Mouse (Mus musculus) cerebellum, postnatal 10 days (tissue): Measurements from ENCODE around the gene Apba1.

Experiments used
- DNase-seq, 2 experiments: peaks; one replicate each; pipeline ENCODE4 v3.0.0; 2021; ENCODE audit warnings: mixed read lengths in 2 of 2

Gene Apba1

DNA sequence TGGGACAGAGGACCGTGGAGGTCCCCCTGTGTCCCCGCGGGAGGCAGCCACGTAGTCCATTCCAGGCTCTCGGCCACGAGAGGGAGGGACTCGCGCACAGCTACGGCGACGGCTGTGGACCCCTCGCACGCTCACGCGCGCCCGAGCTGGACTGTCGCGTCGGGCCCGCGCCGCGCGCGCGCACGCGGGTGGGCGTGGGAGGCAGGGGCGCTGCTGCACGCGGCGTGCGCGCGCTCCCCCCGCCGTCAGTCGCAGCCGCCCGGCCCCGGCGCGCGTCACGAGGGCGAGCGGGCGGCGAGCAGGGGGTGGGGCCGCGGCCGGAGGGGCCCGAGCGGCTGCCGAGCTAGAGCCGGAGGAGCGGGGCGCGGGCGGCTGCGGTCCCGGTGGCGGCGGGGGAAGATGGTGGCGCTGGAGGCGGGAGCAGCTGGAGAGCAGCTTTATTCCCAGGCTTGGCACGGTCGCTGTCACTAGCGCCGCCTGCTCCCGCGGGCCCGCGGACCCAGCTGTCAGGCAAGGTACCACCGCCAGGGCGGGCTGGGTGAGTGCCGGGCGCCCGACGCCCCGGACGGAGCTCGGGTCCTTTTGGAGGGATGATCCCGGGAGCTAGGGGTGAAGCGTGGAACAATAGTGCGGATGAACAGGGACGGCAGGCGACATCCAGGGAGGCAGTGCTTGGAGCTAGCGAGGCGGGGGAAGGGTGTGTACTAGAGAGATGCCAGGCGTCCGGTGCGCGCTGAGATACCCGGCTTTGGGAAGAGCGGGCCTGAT is at the start of gene Apba1:
Gene Apba1, plus strand, starts transcription at position 334 of the 768 bp plus-strand sequence.
- peak; percentile 93 to 95 for DNase-seq

DNA sequence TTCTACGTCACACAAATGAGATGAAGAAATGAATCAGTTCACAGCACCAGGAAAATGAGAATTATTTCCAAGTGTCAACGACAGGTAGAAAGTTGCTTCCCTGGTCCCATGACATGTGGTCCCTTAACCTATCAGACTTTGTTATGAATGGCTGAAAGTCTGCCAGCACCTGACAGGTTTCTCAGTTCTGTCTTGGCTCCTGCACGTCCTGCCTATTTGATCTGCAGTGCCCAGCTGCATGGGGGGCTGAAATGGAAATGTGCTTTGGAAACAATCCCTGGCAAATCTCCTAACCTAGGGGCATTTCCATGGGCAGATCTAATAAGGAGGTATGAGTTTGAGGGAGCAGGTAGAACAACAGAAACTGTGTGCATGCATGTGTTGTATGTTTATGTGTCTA is 12.2 kb upstream of the Apba1 start:
- DNase-seq = peak; percentile 66 to 75

DNA sequence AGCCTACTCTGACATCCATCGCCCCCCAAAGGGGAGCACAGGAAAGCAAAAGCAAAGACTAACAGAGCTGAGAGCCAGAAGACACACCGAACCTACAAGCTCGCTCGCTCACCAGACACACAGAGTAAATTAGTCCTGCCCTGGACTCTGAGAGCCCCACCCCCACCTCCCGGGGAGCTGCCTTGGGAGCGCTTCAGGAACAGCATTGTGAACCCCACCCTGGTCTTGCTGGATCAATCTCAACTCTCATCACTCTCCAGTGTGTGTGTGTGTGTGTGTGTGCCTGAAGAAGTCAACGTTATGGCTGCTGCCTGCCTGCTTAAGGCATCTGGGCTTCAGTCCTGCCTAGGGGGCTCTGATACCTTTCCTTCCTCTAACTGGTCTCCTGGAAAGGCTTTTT is 1.7 kb upstream of the Apba1 start:
- DNase-seq = peak; percentile 39 to 45

DNA sequence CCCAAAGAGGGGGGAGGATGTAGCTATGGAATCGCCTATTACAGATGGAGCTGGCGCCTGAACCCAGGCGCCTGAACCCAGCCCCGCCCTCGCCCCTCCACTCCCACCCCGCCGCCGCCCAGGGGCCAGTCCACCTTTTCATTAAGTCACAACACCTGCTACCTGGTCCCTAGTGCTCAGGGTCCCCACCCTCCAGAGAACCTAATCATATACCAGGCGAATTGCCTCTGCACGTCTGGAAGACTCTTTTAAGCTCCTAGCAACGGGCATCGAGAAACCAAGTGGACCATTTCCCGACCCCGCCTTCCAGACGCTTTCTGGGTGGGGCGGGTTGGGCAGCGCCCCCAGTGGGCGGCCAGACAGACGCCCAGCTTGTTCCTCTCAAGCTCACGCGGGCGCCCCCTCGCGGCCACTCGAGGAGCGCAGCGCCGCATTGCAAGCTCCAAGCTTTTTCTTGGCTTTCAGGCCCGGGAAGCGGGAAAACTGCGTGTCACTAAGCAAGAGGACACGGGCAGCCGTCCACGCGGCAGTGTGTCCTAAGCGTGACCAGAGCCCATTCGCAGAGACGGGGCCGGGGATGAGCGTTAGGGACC is 630 bp upstream of the Apba1 start:
- DNase-seq = peak; percentile 99 to 100

DNA sequence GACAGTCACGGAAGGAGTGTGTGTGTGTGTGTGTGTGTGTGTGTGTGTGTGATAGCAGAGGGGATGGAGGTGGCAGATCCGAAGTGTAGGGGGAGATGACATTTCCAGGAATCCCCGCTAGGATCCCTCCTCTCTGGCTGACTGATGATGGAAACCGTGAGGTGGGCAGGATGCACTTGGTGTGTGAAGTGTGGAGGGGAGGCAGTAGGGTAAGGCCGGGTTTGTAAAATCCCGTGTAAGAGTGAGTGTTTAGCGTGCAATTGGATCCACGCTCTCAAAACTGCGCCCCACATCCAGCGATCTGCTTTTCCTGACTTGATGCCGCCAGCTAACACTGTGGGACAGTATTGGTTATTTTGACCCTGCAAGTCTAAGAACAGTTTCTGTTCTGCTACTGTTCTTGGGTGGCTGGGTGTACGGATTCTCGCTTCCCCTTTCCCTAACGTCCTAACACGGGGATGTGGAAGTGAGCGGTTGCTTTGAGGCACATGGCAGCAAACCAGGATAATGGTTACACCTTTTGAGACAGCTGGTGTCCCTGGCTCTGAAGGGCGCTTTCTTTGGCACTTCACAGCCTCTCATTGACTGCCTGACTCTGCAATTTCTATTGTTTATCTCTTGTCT is 747 bp downstream of the Apba1 start:
- peak; percentile 74 to 80 for DNase-seq

DNA sequence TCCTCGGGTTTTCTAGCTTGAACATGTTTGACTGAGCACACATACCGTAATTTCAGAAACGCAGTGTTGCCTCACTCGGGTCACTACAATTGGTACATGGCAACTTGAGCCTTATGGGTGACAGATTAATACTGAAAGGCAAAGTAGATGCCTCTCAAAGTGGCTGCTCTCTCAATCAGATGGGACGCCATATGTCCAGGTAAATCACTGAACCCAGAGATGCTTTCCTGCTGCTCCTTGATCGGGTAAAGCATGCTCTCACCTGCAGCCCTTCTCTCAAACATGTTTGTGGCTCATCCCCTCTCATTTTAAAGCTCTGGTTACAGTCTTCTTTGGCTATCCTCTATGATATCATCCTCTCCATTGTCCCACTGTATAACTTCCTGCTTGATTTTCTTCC is 4.7 kb downstream of the Apba1 start:
- DNase-seq = peak in 1 of 2 experiments; percentile 29

DNA sequence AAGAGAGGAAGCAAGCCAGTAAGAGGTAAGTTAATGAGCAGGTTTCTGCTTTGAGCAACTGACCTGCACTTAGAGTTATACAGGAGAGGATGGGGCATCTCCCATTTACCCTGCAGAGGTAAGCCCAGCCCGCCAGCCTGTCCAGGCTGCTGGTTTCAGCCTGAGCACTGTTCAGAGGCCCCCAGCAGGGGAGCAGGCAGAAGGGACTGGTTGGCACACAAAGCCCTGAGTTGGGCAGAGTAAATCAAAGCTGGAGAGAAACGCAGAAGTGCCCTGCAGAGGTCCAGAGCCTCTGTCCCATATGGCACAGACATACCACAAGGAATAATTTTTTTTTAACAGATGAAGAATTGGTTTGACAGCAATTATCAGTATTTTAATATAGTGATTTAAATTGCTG is 5.4 kb downstream of the Apba1 start:
- DNase-seq = peak; percentile 87 to 93

DNA sequence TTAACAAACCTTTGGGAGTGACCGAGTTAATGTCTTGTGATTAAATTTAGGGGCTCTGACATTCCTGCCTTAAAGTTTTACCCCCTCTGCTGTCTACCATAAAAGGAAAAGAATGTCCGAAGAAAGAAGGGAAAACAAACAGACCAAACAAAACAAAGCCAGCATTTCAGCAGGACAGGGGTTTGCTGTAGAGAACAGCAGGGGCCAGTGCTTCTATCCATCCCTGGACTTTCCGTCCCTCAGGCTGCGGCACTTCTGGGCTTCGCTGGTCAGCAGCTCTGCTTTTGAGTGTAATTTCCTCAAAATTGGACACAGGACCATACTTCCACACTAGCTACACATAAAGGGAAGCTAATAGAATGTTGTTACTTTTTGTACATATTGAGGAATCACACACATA is 10.2 kb downstream of the Apba1 start:
- DNase-seq = no peak

DNA sequence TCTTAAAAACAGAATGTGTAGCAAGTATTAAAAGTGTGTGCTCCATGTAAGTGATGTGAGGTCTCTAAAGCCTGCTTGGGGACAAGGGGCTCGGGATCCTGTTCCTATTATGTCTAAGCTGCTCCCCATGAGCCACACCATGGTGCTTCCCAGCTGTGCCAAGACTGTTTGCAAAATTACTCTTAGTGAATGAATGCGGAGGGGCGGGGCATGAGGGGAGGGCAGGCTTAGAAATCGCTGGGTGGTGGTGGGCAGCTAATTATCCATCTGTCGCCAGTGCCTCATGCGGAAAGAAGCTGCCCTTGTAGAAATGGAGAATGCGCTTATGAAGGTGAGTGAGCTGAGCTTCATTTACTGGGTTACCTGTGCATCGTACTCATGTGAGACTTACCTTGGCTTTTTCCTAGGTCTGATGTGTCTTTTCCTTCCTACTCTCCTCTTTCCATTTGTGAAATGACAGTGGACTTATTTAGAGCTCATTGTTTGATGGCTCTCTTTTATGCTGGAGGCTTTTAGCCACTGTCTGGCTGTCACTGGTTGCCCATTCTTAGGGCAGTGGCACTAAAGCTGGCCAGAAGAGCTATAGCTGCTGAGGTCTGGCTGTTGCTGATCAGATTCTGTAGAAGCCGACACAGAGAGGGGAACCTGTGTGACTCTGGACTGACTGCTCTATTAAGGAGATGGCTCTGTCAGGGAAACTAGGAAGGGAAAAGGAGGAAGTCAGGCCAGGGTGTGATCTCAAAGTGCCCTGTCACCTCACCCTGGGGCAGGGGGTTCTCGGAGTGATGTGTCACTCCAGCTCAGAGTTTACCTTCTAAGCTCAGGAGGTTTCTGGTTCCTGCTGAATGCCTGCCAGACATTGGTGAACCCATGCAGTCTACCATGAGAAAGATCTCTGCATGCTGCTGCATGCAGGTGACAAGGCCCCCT is 12.1 kb downstream of the Apba1 start:
- peak; percentile 76 to 83 for DNase-seq

DNA sequence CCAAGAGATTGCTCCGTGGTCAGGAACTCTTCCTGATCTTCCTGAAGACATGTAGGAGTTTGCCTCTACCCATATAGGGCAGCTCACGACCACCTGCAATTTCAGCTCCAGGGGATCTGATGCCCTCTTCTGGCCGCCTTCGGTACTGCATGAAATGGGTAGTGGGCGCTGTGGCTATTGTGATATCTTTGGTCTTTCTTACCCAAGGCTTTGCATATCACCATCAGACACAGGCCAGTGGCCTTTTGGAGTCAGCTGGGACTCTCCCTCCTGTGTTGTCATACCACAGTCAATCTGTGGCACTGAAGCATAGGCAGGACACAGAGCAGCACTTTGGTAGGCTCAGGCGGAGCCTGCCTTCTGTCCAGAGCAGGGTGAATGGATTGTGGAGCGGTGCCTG is 13.3 kb downstream of the Apba1 start:
- DNase-seq = peak; percentile 43 to 53

DNA sequence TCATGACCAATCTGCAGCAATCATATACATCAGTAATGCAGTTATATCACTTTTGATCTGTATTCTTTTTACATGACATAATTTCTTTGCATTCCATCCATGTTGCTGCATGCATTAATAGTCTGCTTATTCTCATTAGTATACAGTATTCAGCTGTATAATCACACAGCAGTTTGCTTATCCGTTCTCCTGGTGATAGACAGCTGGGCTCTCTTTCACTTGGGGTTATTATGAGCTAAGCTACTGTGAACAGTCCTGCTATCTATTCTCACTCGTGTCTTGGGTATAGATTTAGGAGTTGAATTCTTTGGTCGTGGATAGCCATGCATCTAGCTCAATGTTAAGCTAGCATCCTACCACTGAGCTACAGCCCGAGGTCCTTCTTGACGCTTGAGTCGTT is 16.7 kb downstream of the Apba1 start:
- no peak for DNase-seq

DNA sequence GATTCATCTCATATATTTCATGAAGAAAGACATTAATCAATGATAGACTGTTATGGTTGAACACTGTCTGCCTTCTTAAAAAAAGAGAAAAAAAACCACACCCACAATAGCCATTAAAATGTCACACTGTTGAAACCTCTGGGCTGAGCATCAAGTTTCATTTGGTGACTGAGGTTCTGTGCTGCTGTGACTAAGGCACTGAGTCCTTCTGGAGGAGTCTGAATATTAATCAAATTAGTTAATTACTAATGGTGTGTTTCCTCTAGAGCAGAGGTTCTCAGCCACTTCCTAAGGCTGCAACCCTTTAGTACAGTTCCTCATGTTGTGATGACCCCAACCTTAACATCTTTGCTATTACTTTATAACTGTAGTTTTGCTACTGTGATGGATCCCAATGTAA is 20.4 kb downstream of the Apba1 start:
- DNase-seq = no peak

DNA sequence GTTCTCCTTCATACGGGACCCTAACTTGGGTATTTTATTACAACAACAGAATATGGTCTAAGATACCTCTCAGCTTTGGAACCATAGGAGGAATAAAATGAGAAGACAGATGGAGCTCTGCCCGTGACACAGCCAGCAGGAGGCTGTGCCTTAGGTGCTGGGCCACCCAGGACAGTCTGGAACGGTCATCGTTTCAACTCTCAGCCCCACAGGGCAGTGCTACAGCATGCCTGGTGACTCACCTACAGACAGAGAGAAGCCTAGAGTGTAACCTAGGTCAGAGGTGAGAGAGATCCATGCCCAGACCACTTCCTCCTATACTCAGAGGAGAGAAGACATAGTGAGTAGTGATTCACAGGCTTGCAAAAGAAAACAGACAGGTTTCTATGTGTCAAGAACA is 21.4 kb downstream of the Apba1 start:
- DNase-seq = no peak

DNA sequence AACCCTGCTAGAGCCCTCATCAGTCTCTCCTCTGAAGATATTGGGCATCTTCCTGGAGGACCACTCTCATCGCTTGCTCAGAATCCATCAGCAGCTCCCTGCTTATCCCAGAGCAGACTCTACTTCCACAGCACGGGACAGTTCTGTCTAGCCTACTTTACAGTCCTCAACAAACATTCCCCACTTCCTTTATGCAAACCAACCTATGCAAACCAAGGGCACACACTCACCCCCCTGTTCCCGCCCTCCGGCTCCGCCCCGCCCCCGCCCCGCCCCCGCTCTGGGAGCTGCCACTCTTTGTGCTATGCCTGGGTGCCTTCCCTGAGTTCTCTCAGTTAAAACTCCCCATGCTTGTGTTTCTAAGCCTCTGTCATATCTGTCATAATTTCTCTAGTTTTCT is 23.3 kb downstream of the Apba1 start:
- DNase-seq = no peak

DNA sequence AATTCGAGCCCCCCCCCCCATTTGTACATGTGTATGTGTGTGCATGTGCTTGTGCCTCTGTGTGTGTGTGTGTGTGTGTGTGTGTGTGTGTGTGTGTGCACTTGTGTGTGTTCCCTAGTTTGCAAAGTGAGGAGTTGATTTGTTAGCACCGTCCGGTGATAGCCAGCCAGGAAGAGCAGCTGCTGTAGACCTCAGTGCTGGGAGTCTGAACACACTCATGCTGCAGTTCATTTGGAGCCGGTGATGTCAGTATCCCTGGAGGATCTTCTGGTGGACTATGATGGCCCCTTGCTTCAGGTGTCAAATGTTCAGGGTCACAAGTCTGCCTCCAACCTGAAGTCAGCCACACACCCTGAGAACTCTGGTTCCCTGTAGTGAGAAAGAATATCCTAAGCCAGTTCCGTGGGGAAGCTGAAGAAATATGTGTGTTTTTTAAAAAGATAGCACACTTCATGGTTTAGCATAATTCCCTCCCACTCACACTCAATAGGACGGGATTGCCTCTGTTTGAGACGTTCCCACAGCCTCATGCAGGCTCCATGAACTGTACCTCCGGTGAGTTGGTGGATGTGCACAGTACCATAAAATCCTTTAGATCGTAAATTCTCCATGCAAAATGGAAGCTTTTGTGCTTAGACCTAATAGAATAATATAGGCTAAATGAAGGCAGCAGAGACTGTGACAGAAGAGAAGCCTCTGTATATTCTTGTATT is 29.9 kb downstream of the Apba1 start:
- DNase-seq = no peak

DNA sequence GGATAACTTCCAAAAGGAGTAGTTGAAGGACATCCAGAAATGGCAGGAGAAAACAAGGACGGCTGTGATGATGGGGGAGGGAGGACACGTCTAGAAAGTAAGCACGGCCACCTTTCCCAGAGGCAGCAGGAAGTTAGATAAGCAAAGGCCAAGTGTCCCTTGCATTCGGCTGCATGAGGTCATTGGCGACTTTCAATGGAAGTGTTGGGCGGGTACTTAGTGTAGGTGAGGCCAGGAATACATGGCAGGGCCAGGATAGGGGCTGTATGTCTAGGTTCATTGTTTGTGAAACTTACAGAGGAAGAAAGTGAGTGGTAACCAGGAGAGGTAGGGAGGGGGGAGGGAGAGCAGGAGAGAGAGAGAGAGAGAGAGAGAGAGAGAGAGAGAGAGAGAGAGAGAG is 33.0 kb downstream of the Apba1 start:
- DNase-seq = no peak

DNA sequence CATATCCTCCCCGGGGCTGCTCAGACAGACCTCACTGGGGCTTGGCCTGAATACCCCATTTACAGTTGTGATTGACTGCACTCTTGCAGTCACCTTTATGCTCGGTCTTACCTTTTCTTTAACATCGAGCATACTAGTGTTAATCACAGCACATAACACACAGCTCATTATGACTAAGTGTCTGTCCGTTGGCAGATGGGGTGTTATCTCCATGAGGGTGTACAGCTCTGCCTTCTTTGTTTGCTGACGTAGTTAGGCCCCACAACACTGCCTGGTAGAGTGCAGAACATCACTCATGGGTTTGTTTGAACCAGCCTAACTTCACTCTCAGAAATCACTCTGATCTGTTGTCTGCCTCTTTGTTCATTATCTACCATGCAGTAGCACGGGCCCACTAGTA is 33.9 kb downstream of the Apba1 start:
- no peak for DNase-seq

DNA sequence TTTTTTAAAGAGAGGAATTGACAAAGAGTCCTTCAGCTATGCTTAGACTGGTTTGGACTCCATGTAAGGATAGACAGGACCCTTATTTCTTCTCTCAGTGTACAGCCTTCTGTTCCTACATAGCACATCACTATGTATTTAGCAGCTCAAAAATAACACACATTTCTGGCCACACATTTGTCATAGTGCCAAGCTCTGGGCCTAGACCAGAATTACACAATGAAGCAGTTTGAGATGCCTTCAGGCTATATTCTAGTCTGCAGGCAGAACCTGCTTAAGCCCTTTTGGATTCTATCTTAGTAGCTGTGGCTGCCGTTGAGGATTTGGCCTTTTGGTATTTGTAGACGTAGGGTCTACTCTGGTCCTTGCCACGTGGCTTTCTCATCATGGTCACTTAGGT is 35.8 kb downstream of the Apba1 start:
- peak in 1 of 2 experiments; percentile 31 for DNase-seq

DNA sequence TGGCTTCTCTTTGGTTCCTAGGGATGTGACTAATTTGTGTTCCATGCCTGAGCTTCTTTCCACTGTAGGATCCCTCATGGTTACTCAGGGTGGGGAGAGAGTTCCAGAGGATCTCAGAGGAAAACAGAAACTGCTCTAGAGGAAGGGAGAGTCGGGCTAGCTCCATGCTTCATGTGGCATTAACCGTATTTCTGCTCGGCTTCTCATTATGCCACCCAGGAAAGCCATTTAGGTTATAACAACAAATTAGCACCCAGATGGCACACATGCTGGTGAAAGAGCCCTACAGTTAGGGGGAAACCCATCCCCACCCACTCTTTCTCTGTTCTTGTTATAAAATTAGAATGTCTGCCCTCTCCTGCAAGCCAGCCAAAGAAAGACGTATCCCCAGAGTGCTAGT is 36.5 kb downstream of the Apba1 start:
- no peak for DNase-seq

DNA sequence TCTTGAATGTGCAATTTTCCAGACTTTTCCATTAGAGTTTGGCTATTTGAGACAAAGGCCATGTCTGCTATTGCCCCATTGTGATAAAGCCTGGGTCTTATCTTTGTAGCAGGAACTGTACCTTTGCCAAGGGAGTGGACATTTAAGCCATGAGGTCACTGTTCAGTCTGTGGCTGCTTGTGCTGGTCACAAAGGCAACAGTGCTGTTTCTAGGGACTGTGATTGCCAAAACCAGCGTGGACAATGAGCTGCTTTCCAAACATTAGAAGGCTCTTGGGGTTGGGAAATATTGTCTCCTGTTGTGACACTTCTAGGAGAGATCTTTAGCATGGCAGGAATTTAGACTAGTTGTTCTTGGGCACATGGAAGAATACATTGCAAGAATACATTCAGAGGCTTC is 42.5 kb downstream of the Apba1 start:
- DNase-seq = no peak

DNA sequence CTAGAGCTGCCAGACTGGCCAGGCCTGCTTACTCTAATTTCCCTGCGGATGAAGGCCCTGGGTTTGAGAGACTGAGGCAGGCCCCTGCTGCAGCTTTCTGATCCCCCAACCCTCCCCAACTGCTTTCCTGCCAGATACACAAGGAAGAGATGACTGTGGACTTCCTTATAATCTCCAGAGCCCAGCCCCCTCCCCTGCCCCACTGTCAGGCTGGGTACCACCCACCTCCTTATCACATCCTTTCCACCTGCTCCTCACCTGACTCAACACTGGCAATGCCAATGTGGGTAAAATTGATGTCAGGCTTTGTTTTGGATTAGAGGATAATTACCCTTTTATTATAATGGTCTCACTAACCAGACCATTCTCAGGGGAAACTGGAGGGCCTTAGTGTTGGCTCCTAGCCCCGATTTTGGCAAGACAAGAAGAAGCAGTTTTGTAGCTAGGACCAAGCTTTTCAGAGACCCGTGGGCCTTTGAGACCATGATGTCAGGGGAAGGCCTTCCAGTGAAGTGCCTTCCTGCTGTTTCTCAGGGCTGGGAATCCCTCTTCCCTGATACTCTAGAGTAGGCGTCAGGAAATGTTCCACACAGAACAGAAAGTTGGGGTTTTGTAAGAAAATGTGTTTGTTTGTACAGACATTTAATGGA is 44.7 kb downstream of the Apba1 start:
- peak in 1 of 2 experiments; percentile 26 for DNase-seq

DNA sequence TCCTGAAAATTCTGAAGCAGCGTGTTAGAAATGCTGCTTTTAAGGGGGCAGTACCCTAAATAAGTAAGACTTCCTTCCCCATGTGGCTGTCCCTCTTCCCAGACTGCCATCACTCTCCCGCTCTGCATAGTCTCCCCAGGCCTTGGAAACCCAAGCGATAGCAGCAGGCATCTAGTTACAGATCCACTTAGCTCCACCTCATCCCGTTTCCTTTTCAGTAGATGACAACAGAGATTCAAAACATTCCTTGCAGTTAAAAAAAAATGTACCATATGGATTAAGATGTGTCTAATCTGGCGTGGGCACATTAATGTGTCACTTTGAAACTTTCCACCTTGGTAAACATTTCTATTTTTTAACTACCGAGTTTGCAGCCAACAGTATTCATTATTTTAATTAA is 48.1 kb downstream of the Apba1 start:
- DNase-seq = no peak
